Mouse (Mus musculus): ENCODE measurements around the gene Gm3435. TPM values are rescaled to one million over a fixed set of nuclear protein-coding genes. Genes with fewer than 3 reads are reported as not detected.
"Not testable (repeated sequence)": the region's sequence is repeated elsewhere in the genome, so short reads cannot be mapped to it uniquely, and the experiment has no call there.

The Gm3435 gene
- polyA plus RNA-seq, 1 experiment from 2014 or later = 6.9 TPM

GRCm38 (mm10) chr17:15050338-15050737, 40.4 kb downstream of the Gm3435 start:
- not testable (repeated sequence) for H3K27ac ChIP-seq; H3K4me1 ChIP-seq (replicated peaks); H3K4me2 ChIP-seq; H3K9me3 ChIP-seq; H3K4me3 ChIP-seq (replicated peaks); H3K36me3 ChIP-seq; H3K9ac ChIP-seq (replicated peaks); H3K27me3 ChIP-seq; ATAC-seq (ENCODE audit: insufficient number of reproducible peaks, insufficient read depth, low FRiP score, low TSS enrichment, low read depth)
- WGBS = no CpG with 5 or more reads among the region's 1 CpGs

DNA sequence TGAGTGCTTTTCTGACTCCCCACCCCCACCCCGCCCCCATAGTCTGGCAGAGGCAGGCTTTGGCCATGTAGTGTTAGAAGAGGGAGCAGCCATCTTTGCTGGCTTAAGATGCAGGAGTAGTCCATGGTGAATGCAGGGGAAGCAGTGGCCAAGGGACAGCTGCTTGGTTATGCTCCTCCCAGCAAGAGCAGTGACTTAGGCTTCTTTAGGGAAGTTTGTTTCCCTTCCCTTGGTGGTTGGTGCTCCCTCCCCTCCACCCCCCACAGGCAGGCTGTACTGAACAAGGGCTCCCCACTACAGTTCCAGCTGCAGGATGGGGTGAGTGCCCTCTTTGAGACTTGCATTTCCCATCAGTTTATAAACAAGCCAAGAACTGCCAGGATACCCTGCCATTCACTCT, 42.8 kb downstream of the Gm3435 start:
- 75% methylated on average over 1 of the region's 1 CpGs for WGBS
- not testable (repeated sequence) for H3K4me1 ChIP-seq (replicated peaks); H3K9me3 ChIP-seq; ATAC-seq (ENCODE audit: insufficient number of reproducible peaks, insufficient read depth, low FRiP score, low TSS enrichment, low read depth); H3K27ac ChIP-seq; H3K4me2 ChIP-seq; H3K27me3 ChIP-seq; H3K4me3 ChIP-seq (replicated peaks); H3K9ac ChIP-seq (replicated peaks)
- H3K36me3 ChIP-seq = peaks cover 25% of the 10 kb centered on the region

- H3K9me3 ChIP-seq; H3K4me3 ChIP-seq (replicated peaks); H3K27ac ChIP-seq; H3K27me3 ChIP-seq; H3K9ac ChIP-seq (replicated peaks); H3K4me1 ChIP-seq (replicated peaks); ATAC-seq (ENCODE audit: insufficient number of reproducible peaks, insufficient read depth, low FRiP score, low TSS enrichment, low read depth); H3K4me2 ChIP-seq: not testable (repeated sequence)
- 93% methylated on average over 6 of the region's 8 CpGs for WGBS
- peaks cover 30% of the 10 kb centered on the region for H3K36me3 ChIP-seq
These were observed 43.3 kb downstream of the Gm3435 start for GRCm38 (mm10) chr17:15053183-15053828.

- not testable (repeated sequence) for H3K4me1 ChIP-seq (replicated peaks); H3K27ac ChIP-seq; H3K9ac ChIP-seq (replicated peaks); ATAC-seq (ENCODE audit: insufficient number of reproducible peaks, insufficient read depth, low FRiP score, low TSS enrichment, low read depth); H3K27me3 ChIP-seq; H3K4me3 ChIP-seq (replicated peaks); H3K9me3 ChIP-seq; H3K4me2 ChIP-seq
- 86% methylated on average over 11 of the region's 13 CpGs for WGBS
- peaks cover 35% of the 10 kb centered on the region for H3K36me3 ChIP-seq
These were observed 43.8 kb downstream of the Gm3435 start for GRCm38 (mm10) chr17:15053829-15054200.

DNA sequence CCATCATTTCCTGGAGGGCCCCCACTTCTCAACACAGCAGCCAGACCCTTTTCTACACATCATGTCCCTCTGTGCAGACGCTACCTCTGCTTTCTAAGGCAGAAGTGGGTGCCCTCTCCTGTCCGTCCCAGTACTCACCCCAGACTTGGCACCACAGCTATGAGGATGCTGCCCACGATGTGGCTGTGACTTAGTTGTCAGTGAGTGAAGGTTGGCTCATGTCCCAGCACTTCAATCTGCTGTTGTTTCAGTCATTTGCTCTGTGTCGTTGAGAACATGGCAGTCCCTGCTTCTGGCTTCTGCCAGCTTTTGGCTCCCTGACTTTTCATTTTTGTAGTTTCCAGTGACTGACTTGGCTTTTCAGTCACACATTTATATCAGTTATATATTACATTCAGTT, 45.9 kb downstream of the Gm3435 start:
- no peaks in the 10 kb centered on the region for H3K4me1 ChIP-seq (replicated peaks)
- H3K27ac ChIP-seq = no peak overlapping the region
- no peak overlapping the region for H3K9ac ChIP-seq (replicated peaks)
- peaks cover 51% of the 10 kb centered on the region for H3K36me3 ChIP-seq
- 85% methylated on average over 4 of the region's 4 CpGs for WGBS
- no peaks in the 10 kb centered on the region for H3K9me3 ChIP-seq
- H3K4me2 ChIP-seq = no peak overlapping the region
- no peaks in the 10 kb centered on the region for H3K27me3 ChIP-seq
- no peak overlapping the region for H3K4me3 ChIP-seq (replicated peaks)
- no peak for ATAC-seq (ENCODE audit: insufficient number of reproducible peaks, insufficient read depth, low FRiP score, low TSS enrichment, low read depth)

GRCm38 (mm10) chr17:15058161-15058591, 48.2 kb downstream of the Gm3435 start:
- 91% methylated on average over 5 of the region's 5 CpGs for whole genome bisulfite sequencing
- no peak for ATAC-seq (ENCODE audit: insufficient number of reproducible peaks, insufficient read depth, low FRiP score, low TSS enrichment, low read depth)
- Histone ChIP-seq H3K9ac (replicated peaks) (no peak overlapping the region), H3K27me3 (no peaks in the 10 kb centered on the region), H3K4me2 (no peak overlapping the region), H3K4me3 (replicated peaks) (no peak overlapping the region), H3K36me3 (peaks cover 70% of the 10 kb centered on the region), H3K9me3 (no peaks in the 10 kb centered on the region), H3K4me1 (replicated peaks) (no peaks in the 10 kb centered on the region), H3K27ac (no peak overlapping the region)

DNA sequence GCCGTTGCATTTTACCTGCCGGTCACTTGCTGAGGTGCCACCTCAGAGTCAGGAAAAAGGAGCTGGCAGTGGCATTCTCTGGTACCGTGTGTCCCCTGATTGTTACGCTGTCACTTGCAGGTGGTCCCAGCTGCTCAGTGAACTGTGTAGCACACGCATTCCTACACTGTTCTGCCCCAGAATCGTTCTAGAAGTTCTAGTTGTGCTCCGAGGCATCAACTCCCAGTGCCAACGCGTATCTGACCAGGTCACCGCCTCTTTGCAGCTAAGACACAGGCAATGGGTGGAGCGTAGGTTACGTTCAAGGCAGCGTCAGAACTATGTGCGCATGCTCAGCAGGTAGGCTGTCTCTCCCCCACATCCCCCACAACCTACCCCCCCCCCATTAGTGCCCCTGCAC, 49.7 kb downstream of the Gm3435 start:
- H3K9me3 ChIP-seq = no peaks in the 10 kb centered on the region
- WGBS = 92% methylated on average over 14 of the region's 14 CpGs
- H3K4me1 ChIP-seq (replicated peaks) = no peaks in the 10 kb centered on the region
- no peak overlapping the region for H3K4me3 ChIP-seq (replicated peaks)
- H3K36me3 ChIP-seq = peaks cover 70% of the 10 kb centered on the region
- H3K9ac ChIP-seq (replicated peaks) = no peak overlapping the region
- no peak for ATAC-seq (ENCODE audit: insufficient number of reproducible peaks, insufficient read depth, low FRiP score, low TSS enrichment, low read depth)
- no peak overlapping the region for H3K27ac ChIP-seq
- no peaks in the 10 kb centered on the region for H3K27me3 ChIP-seq
- no peak overlapping the region for H3K4me2 ChIP-seq

DNA sequence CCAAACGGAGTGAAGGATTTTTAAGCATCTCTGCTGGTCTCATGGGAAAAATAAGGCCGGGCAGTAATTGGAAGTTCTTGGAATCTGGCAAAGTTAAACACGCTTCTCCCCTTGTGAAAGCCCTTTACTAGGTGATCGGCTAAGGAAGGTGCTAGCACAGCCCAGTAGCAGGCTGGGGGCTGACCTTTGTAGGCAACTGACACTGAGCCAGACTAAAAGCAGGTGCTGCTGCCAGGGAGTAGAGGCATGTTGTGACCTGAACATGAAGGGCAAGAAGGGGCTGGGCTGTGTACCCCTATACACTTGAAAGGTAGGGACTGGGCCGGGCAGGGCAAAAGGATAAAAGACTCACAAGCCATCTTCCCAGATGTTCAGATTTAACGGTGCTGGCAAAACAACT, 50.4 kb downstream of the Gm3435 start:
- H3K4me3 ChIP-seq (replicated peaks) = no peak overlapping the region
- H3K9me3 ChIP-seq = no peaks in the 10 kb centered on the region
- H3K4me1 ChIP-seq (replicated peaks) = no peaks in the 10 kb centered on the region
- no peak for ATAC-seq (ENCODE audit: insufficient number of reproducible peaks, insufficient read depth, low FRiP score, low TSS enrichment, low read depth)
- H3K9ac ChIP-seq (replicated peaks) = no peak overlapping the region
- WGBS = 77% methylated on average over 6 of the region's 6 CpGs
- H3K27ac ChIP-seq = no peak overlapping the region
- H3K36me3 ChIP-seq = peaks cover 63% of the 10 kb centered on the region
- H3K4me2 ChIP-seq = no peak overlapping the region
- no peaks in the 10 kb centered on the region for H3K27me3 ChIP-seq

GRCm38 (mm10) chr17:15065391-15066024, 55.5 kb downstream of the Gm3435 start:
- Histone ChIP-seq H3K4me2 (peak overlapping the region; percentile 45), H3K36me3 (peaks cover 19% of the 10 kb centered on the region), H3K27ac (no peak overlapping the region), H3K4me1 (replicated peaks) (peaks cover 8% of the 10 kb centered on the region), H3K4me3 (replicated peaks) (no peak overlapping the region), H3K9me3 (no peaks in the 10 kb centered on the region), H3K27me3 (no peaks in the 10 kb centered on the region), H3K9ac (replicated peaks) (no peak overlapping the region)
- peak; percentile 53; the same call in 1 of the 2 replicates for ATAC-seq (ENCODE audit: insufficient number of reproducible peaks, insufficient read depth, low FRiP score, low TSS enrichment, low read depth)
- 41% methylated on average over 13 of the region's 13 CpGs for WGBS

GRCm38 (mm10) chr17:15066066-15066465, 56.1 kb downstream of the Gm3435 start:
- Histone ChIP-seq H3K4me1 (replicated peaks) (peaks cover 8% of the 10 kb centered on the region), H3K36me3 (peaks cover 17% of the 10 kb centered on the region), H3K4me3 (replicated peaks) (no peak overlapping the region), H3K4me2 (peak overlapping the region; percentile 45), H3K9me3 (no peaks in the 10 kb centered on the region), H3K27me3 (no peaks in the 10 kb centered on the region), H3K9ac (replicated peaks) (no peak overlapping the region), H3K27ac (no peak overlapping the region)
- 21% methylated on average over 6 of the region's 6 CpGs for WGBS
- ATAC-seq (ENCODE audit: insufficient number of reproducible peaks, insufficient read depth, low FRiP score, low TSS enrichment, low read depth) = peak; percentile 72; the same call in 1 of the 2 replicates

GRCm38 (mm10) chr17:15066911-15067310, 56.9 kb downstream of the Gm3435 start:
- Histone ChIP-seq H3K4me2 (no peak overlapping the region), H3K27me3 (no peaks in the 10 kb centered on the region), H3K4me1 (replicated peaks) (peaks cover 8% of the 10 kb centered on the region), H3K27ac (no peak overlapping the region), H3K4me3 (replicated peaks) (no peak overlapping the region), H3K9ac (replicated peaks) (no peak overlapping the region), H3K9me3 (no peaks in the 10 kb centered on the region), H3K36me3 (peaks cover 8% of the 10 kb centered on the region; the same call in 1 of the 2 replicates)
- WGBS = 24% methylated on average over 1 of the region's 1 CpGs
- no peak for ATAC-seq (ENCODE audit: insufficient number of reproducible peaks, insufficient read depth, low FRiP score, low TSS enrichment, low read depth)

All from limb, embryonic 12.5 days (tissue).